ENCODE assay signal across 22 mouse cellular contexts in genomic region chr4:104302996-104303652, GRCm38 (mm10).
DNase-seq lines count a peak whose midpoint lies in the region; ATAC-seq lines count a peak whose summit lies in the region.
"Had no signal": no experiment of that assay in that cellular context is flagged by ENCODE, and none has a peak within 500 bp of the region (broad histone marks: within the 10 kb centered on the region; RNA-seq: fewer than 3 reads in every experiment).

No protein-coding gene starts in this region.

- no peak overlapping the region for H3K4me3 ChIP-seq in hindbrain, embryonic 16.5 days (ENCODE audit: low read length)
- no peak overlapping the region for H3K4me3 ChIP-seq in hindbrain, embryonic 13.5 days
- no peak overlapping the region for H3K4me3 ChIP-seq in forebrain, embryonic 16.5 days (replicated peaks; ENCODE audit: low read length)
- H3K4me3 ChIP-seq: embryonic facial prominence, embryonic 13.5 days; erythroblast, embryonic 14.5 days; gastrocnemius, adult 2 months; midbrain, embryonic 12.5 days had no signal

- 0 out of 2 replicates have a peak, but pooled peaks have one; percentile 27 for ATAC-seq in hindbrain, embryonic 16.5 days
- no peak for ATAC-seq in hindbrain, embryonic 13.5 days (ENCODE audit: low FRiP score)
- ATAC-seq in forebrain, embryonic 16.5 days: peak; percentile 69
- ATAC-seq: CD4-positive, CD25-positive, alpha-beta regulatory T cell, adult 4 months; inflammation-experienced regulatory T-cells, adult 6 months; Patski had no signal

- 47% methylated on average over 10 of the region's 10 CpGs for WGBS in hindbrain, embryonic 16.5 days
- WGBS in hindbrain, embryonic 13.5 days: 61% methylated on average over 10 of the region's 10 CpGs
- 14% methylated on average over 10 of the region's 10 CpGs for WGBS in forebrain, embryonic 16.5 days

- H3K4me1 ChIP-seq in hindbrain, embryonic 16.5 days (ENCODE audit: control insufficient read depth, insufficient read depth, low read depth, low read length): peaks cover 3% of the 10 kb centered on the region; the same call in 1 of the 2 replicates
- H3K4me1 ChIP-seq in hindbrain, embryonic 13.5 days (replicated peaks): peaks cover 6% of the 10 kb centered on the region; the same call in 1 of the 2 replicates
- H3K4me1 ChIP-seq in forebrain, embryonic 16.5 days (replicated peaks; ENCODE audit: control insufficient read depth, insufficient read depth, low read length): peaks cover 7% of the 10 kb centered on the region
- H3K4me1 ChIP-seq: embryonic facial prominence, embryonic 13.5 days; midbrain, embryonic 12.5 days had no signal

- no peaks in the 10 kb centered on the region for H3K27me3 ChIP-seq in hindbrain, embryonic 16.5 days (replicated peaks; ENCODE audit: control insufficient read depth, insufficient read depth, low read length)
- no peaks in the 10 kb centered on the region for H3K27me3 ChIP-seq in hindbrain, embryonic 13.5 days
- no peaks in the 10 kb centered on the region for H3K27me3 ChIP-seq in forebrain, embryonic 16.5 days (replicated peaks; ENCODE audit: control insufficient read depth, insufficient read depth, low read length)
- H3K27me3 ChIP-seq: midbrain, embryonic 12.5 days; Patski had no signal

- no peak overlapping the region for H3K27ac ChIP-seq in hindbrain, embryonic 16.5 days (ENCODE audit: low read depth, low read length)
- H3K27ac ChIP-seq in hindbrain, embryonic 13.5 days: no peak overlapping the region
- no peak overlapping the region for H3K27ac ChIP-seq in forebrain, embryonic 16.5 days (ENCODE audit: low read length)
- H3K27ac ChIP-seq: embryonic facial prominence, embryonic 13.5 days; gastrocnemius, adult 2 months; macrophage; midbrain, embryonic 12.5 days had no signal

- no peaks in the 10 kb centered on the region for H3K9me3 ChIP-seq in hindbrain, embryonic 16.5 days (ENCODE audit: control insufficient read depth, low read length)
- no peaks in the 10 kb centered on the region for H3K9me3 ChIP-seq in hindbrain, embryonic 13.5 days
- H3K9me3 ChIP-seq in forebrain, embryonic 16.5 days (ENCODE audit: control insufficient read depth, low read length): no peaks in the 10 kb centered on the region
- H3K9me3 ChIP-seq: embryonic facial prominence, embryonic 13.5 days; midbrain, embryonic 12.5 days had no signal

- H3K4me2 ChIP-seq in hindbrain, embryonic 16.5 days (ENCODE audit: low read length): no peak overlapping the region
- no peak overlapping the region for H3K4me2 ChIP-seq in hindbrain, embryonic 13.5 days
- H3K4me2 ChIP-seq in forebrain, embryonic 16.5 days (ENCODE audit: low read length): peak overlapping the region; percentile 17; the same call in 1 of the 2 replicates
- H3K4me2 ChIP-seq: embryonic facial prominence, embryonic 13.5 days; midbrain, embryonic 12.5 days had no signal

- no peak overlapping the region for H3K9ac ChIP-seq in hindbrain, embryonic 16.5 days (ENCODE audit: low read depth, low read length)
- H3K9ac ChIP-seq in hindbrain, embryonic 13.5 days: no peak overlapping the region
- H3K9ac ChIP-seq in forebrain, embryonic 16.5 days (replicated peaks; ENCODE audit: low read depth, low read length): no peak overlapping the region
- H3K9ac ChIP-seq: embryonic facial prominence, embryonic 13.5 days; midbrain, embryonic 12.5 days had no signal

- peak; percentile 15 for DNase-seq in brain, adult 2 months (ENCODE audit: low read depth, low spot score)
- DNase-seq in retina, postnatal 1 day: peak; percentile 94
- no peak for DNase-seq in kidney, postnatal 10 days
- no peak for DNase-seq in layer of hippocampus, adult 11-12 months (ENCODE audit: low spot score)
- DNase-seq: cerebellum, postnatal 25 days; gastrocnemius, adult 2 months; heart, postnatal 4 days; kidney, adult 2 months; kidney, postnatal 14 days; layer of hippocampus, postnatal 36 days; right cerebral cortex, postnatal 25 days; spleen, adult 18-20 months had no signal

- no peaks in the 10 kb centered on the region for H3K36me3 ChIP-seq in hindbrain, embryonic 16.5 days (ENCODE audit: control insufficient read depth, insufficient read depth, low read length)
- H3K36me3 ChIP-seq in hindbrain, embryonic 13.5 days: no peaks in the 10 kb centered on the region
- H3K36me3 ChIP-seq in forebrain, embryonic 16.5 days (ENCODE audit: control insufficient read depth, insufficient read depth): no peaks in the 10 kb centered on the region
- H3K36me3 ChIP-seq: embryonic facial prominence, embryonic 13.5 days; midbrain, embryonic 12.5 days had no signal

Comparison
In these comparisons a context has a peak if more than half of its experiments do, and no peak if none do; other contexts are left out.
1. DNase-seq: peak in brain, adult 2 months (single experiment) and retina, postnatal 1 day (single experiment); none in kidney, postnatal 10 days (single experiment) and layer of hippocampus, adult 11-12 months (single experiment).